Mouse (Mus musculus) gastrocnemius, adult 8-10 months (tissue): ENCODE results near the gene Dip2c. TPM values are rescaled to one million over a fixed set of nuclear protein-coding genes. Genes with fewer than 3 reads are reported as not detected.

Experiments used
- DNase-seq, 2 experiments: peaks; one replicate each; pipeline ENCODE4 v3.0.0; 2022; ENCODE audit warnings: low spot score in 2 of 2
- total RNA-seq, 4 experiments: library from RNA; stranded (reverse); gene quantifications; 2 replicates each; pipeline ENCODE4 v1.2.4; 2022

The Dip2c gene
- total RNA-seq, 4 experiments from 2014 or later = 10.2 to 12.3 (median 11.7) TPM

- no peak for DNase-seq
Observed at GRCm38 (mm10) chr13:9715224-9715623, 438.9 kb downstream of the Dip2c start.

Other genes starting within 250 kb of the Dip2c start
- 10 to 100 TPM; 61.6 to 73.6 (median 64.8) TPM for gene Larp4b, start 182.6 kb upstream of the Dip2c start, total RNA-seq